Mouse (Mus musculus): Measurements from ENCODE around the gene Smim24. TPM values are rescaled to one million over a fixed set of nuclear protein-coding genes. Genes with fewer than 3 reads are reported as not detected.

The Smim24 gene
- polyA plus RNA-seq (2015; fragmentation: Nextera tagmentation; extraction: Ambion mirVana) = 1.8 TPM in 2 replicates

- peaks cover 18% of the 10 kb centered on the region for H3K4me1 ChIP-seq
- peak within 1 kb of the TSS; percentile 43 for H3K4me2 ChIP-seq
- H3K27me3 ChIP-seq = no peaks in the 10 kb centered on the region
- H3K27ac ChIP-seq = no peak within 1 kb of the TSS
- ATAC-seq = no peak
- H3K4me3 ChIP-seq = peak within 1 kb of the TSS; percentile 12
- no peaks in the 10 kb centered on the region for H3K9me3 ChIP-seq (replicated peaks)
- 70% methylated on average over 14 of the region's 14 CpGs for WGBS
- peaks cover 33% of the 10 kb centered on the region for H3K36me3 ChIP-seq (ENCODE audit: poor library complexity, severe bottlenecking)
- peak within 1 kb of the TSS; percentile 38 for H3K9ac ChIP-seq
Measured at GRCm38 (mm10) chr10:81392781-81393185, at the start of gene Smim24. Gene Smim24 (plus strand): TSS chr10:81393051.

- H3K36me3 ChIP-seq (ENCODE audit: poor library complexity, severe bottlenecking) = peaks cover 16% of the 10 kb centered on the region
- H3K4me1 ChIP-seq = peaks cover 32% of the 10 kb centered on the region
- H3K9me3 ChIP-seq (replicated peaks) = no peaks in the 10 kb centered on the region
- H3K27me3 ChIP-seq = peaks cover 78% of the 10 kb centered on the region
- H3K4me2 ChIP-seq = no peak overlapping the region
- no peak overlapping the region for H3K4me3 ChIP-seq
- no peak overlapping the region for H3K9ac ChIP-seq
- 50% methylated on average over 8 of the region's 8 CpGs for WGBS
- ATAC-seq = no peak
- no peak overlapping the region for H3K27ac ChIP-seq
Measured at GRCm38 (mm10) chr10:81344421-81345161, 48.3 kb upstream of the Smim24 start.

- Histone ChIP-seq H3K4me1 (peaks cover 36% of the 10 kb centered on the region), H3K9me3 (replicated peaks) (no peaks in the 10 kb centered on the region), H3K9ac (no peak overlapping the region), H3K4me2 (no peak overlapping the region), H3K36me3 (ENCODE audit: poor library complexity, severe bottlenecking) (peaks cover 16% of the 10 kb centered on the region), H3K27ac (no peak overlapping the region), H3K4me3 (no peak overlapping the region), H3K27me3 (peaks cover 77% of the 10 kb centered on the region)
- 85% methylated on average over 4 of the region's 4 CpGs for WGBS
- ATAC-seq = no peak
Measured at GRCm38 (mm10) chr10:81345162-81345534, 47.7 kb upstream of the Smim24 start.

- peak overlapping the region; percentile 60 for H3K9ac ChIP-seq
- 6% methylated on average over 47 of the region's 55 CpGs for WGBS
- H3K4me3 ChIP-seq = peak overlapping the region; percentile 24
- H3K27ac ChIP-seq = no peak overlapping the region; the same call in 1 of the 2 replicates
- no peaks in the 10 kb centered on the region for H3K9me3 ChIP-seq (replicated peaks)
- H3K4me1 ChIP-seq = peaks cover 39% of the 10 kb centered on the region
- peaks cover 63% of the 10 kb centered on the region for H3K27me3 ChIP-seq
- peak overlapping the region; percentile 58 for H3K4me2 ChIP-seq
- peaks cover 16% of the 10 kb centered on the region for H3K36me3 ChIP-seq (ENCODE audit: poor library complexity, severe bottlenecking)
- ATAC-seq = peak; percentile 9; the same call in 1 of the 2 replicates
Measured at GRCm38 (mm10) chr10:81346453-81347067, 46.3 kb upstream of the Smim24 start.

- Histone ChIP-seq H3K4me3 (peak overlapping the region; percentile 77), H3K9me3 (replicated peaks) (no peaks in the 10 kb centered on the region), H3K4me2 (peak overlapping the region; percentile 95), H3K4me1 (peaks cover 32% of the 10 kb centered on the region), H3K27me3 (peaks cover 38% of the 10 kb centered on the region), H3K27ac (no peak overlapping the region), H3K9ac (peak overlapping the region; percentile 82), H3K36me3 (ENCODE audit: poor library complexity, severe bottlenecking) (peaks cover 16% of the 10 kb centered on the region)
- WGBS = 4% methylated on average over 12 of the region's 12 CpGs
- ATAC-seq = no peak
Measured at GRCm38 (mm10) chr10:81349146-81349545, 43.7 kb upstream of the Smim24 start.

GRCm38 (mm10) chr10:81349961-81350350, 42.9 kb upstream of the Smim24 start:
- Histone ChIP-seq H3K36me3 (ENCODE audit: poor library complexity, severe bottlenecking) (peaks cover 16% of the 10 kb centered on the region), H3K9me3 (replicated peaks) (no peaks in the 10 kb centered on the region), H3K27me3 (peaks cover 30% of the 10 kb centered on the region), H3K9ac (peak overlapping the region; percentile 82), H3K4me1 (peaks cover 32% of the 10 kb centered on the region), H3K27ac (peak overlapping the region; percentile 44), H3K4me3 (peak overlapping the region; percentile 77), H3K4me2 (peak overlapping the region; percentile 95)
- ATAC-seq = peak; percentile 5; the same call in 1 of the 2 replicates
- WGBS = 0% methylated on average over 25 of the region's 29 CpGs

- under 1% methylated on average over 54 of the region's 54 CpGs for WGBS
Measured at GRCm38 (mm10) chr10:81350351-81351063, 42.3 kb upstream of the Smim24 start, which contains the start of gene Hmg20b. Gene Hmg20b (minus strand): TSS chr10:81350480.

GRCm38 (mm10) chr10:81351678-81352291, 41.1 kb upstream of the Smim24 start:
- Histone ChIP-seq H3K27ac (no peak overlapping the region), H3K9ac (no peak overlapping the region), H3K9me3 (replicated peaks) (no peaks in the 10 kb centered on the region), H3K4me3 (no peak overlapping the region), H3K27me3 (0 out of 2 replicates have a peak, but pooled peaks cover 14% of the 10 kb centered on the region), H3K4me2 (no peak overlapping the region), H3K4me1 (peaks cover 29% of the 10 kb centered on the region), H3K36me3 (ENCODE audit: poor library complexity, severe bottlenecking) (peaks cover 10% of the 10 kb centered on the region)
- no peak for ATAC-seq
- 29% methylated on average over 9 of the region's 9 CpGs for whole genome bisulfite sequencing

More at GRCm38 (mm10) chr10:81350351-81351063, 42.3 kb upstream of the Smim24 start, which contains the start of gene Hmg20b:
- Histone ChIP-seq H3K4me2 (peak within 1 kb of the TSS; percentile 95), H3K36me3 (ENCODE audit: poor library complexity, severe bottlenecking) (peaks cover 16% of the 10 kb centered on the region), H3K27me3 (peaks cover 24% of the 10 kb centered on the region; the same call in 1 of the 2 replicates), H3K9ac (peak within 1 kb of the TSS; percentile 82), H3K4me3 (peak within 1 kb of the TSS; percentile 77), H3K9me3 (replicated peaks) (no peaks in the 10 kb centered on the region), H3K4me1 (peaks cover 32% of the 10 kb centered on the region), H3K27ac (peak within 1 kb of the TSS; percentile 44)
- ATAC-seq = peak; percentile 97

- 68% methylated on average over 9 of the region's 9 CpGs for WGBS
- no peaks in the 10 kb centered on the region for H3K36me3 ChIP-seq (ENCODE audit: poor library complexity, severe bottlenecking)
- no peak overlapping the region for H3K27ac ChIP-seq
- no peak overlapping the region for H3K4me2 ChIP-seq
- no peak overlapping the region for H3K4me3 ChIP-seq
- H3K27me3 ChIP-seq = no peaks in the 10 kb centered on the region
- 0 out of 2 replicates have a peak overlapping the region, but pooled peaks have one; percentile 1 for H3K9ac ChIP-seq
- H3K9me3 ChIP-seq (replicated peaks) = no peaks in the 10 kb centered on the region
- peaks cover 26% of the 10 kb centered on the region for H3K4me1 ChIP-seq
- no peak for ATAC-seq
Measured at GRCm38 (mm10) chr10:81354738-81355477, 37.9 kb upstream of the Smim24 start.

GRCm38 (mm10) chr10:81355533-81355932, 37.3 kb upstream of the Smim24 start:
- H3K27ac ChIP-seq = no peak overlapping the region
- H3K9ac ChIP-seq = no peak overlapping the region
- peaks cover 26% of the 10 kb centered on the region for H3K4me1 ChIP-seq
- ATAC-seq = no peak
- no peak overlapping the region for H3K4me2 ChIP-seq
- WGBS = 88% methylated on average over 4 of the region's 4 CpGs
- H3K4me3 ChIP-seq = no peak overlapping the region
- 0 out of 2 replicates have a peak, but pooled peaks cover 4% of the 10 kb centered on the region for H3K36me3 ChIP-seq (ENCODE audit: poor library complexity, severe bottlenecking)
- H3K27me3 ChIP-seq = no peaks in the 10 kb centered on the region
- H3K9me3 ChIP-seq (replicated peaks) = no peaks in the 10 kb centered on the region

Measured in forebrain, embryonic 13.5 days (tissue).